Mouse (Mus musculus) ES-E14 (cell line): ENCODE data around the gene Trp53i11.

Experiments
- CHD2 ChIP-seq: IDR thresholded peaks from 2 replicates; pipeline ENCODE4 v1.6.1; 2014; ENCODE audit warnings: mild to moderate bottlenecking, low read depth, low read length, inconsistent platforms
- ZNF384 ChIP-seq: IDR thresholded peaks from 2 replicates; pipeline ENCODE4 v1.6.1; 2012; ENCODE audit warnings: low read depth, low read length, inconsistent platforms

DNA sequence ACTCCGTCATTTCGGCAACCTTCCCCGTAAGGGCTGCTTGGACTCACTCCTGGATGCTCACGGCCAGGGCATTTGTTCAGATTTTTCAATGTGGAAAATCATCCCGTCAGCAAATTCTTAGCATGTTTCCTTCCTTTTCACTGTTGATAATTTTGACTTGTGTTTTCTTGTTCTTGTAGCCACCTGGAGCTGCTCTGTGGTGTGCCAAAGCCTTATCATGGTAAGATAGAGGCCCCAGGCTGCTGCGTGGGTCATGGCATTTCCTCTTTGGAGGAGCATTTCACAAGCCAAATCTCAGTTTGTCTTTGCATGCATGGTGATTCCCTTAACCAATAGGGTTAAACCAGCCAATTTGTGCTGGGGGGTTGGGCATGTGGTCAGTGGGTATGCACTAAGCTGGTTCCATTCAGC, 35.2 kb upstream of the Trp53i11 start:
- no peak for TF ChIP-seq ZNF384
- no peak for TF ChIP-seq CHD2
